Mouse (Mus musculus) adrenal gland, postnatal 14 days (tissue): ENCODE measurements around the gene H2afb2. TPM values are rescaled to one million over a fixed set of nuclear protein-coding genes. Genes with fewer than 3 reads are reported as not detected.

ENCODE experiments used
- DNase-seq: peaks from one replicate; pipeline ENCODE4 v3.0.0; 2021; ENCODE audit warnings: mixed read lengths
- long read RNA-seq, 2 experiments: library from polyadenylated mRNA; stranded (forward); transcript quantifications; one replicate each; pipeline ENCODE4 v2.0.0; 2021
- total RNA-seq: library from RNA; stranded (reverse); gene quantifications from 2 replicates; pipeline ENCODE4 v1.2.3, GENCODE M21; 2021

H2afb2 gene
- not detected in 2 replicates for total RNA-seq
- long read RNA-seq, experiment 1: 0 reads
- long read RNA-seq, experiment 2: 0 reads

GRCm38 (mm10) chrX:116680878-116681277 is at the start of gene H2afb2:
TSS of gene H2afb2 (plus strand) at chrX:116681178.
- no peak for DNase-seq

Other genes with a start within 250 kb of the H2afb2 start
- not detected in 2 replicates for gene Cpxcr1, start 232.2 kb upstream of the H2afb2 start, total RNA-seq